Mouse (Mus musculus) right cerebral cortex, postnatal 4 days (tissue): ENCODE measurements around the gene Fxr1.
"Not testable (repeated sequence)": the region's sequence is repeated elsewhere in the genome, so short reads cannot be mapped to it uniquely, and the experiment has no call there.

Source experiments
- DNase-seq: peaks from one replicate; pipeline ENCODE4 v3.0.0-alpha.2; 2022

Fxr1 gene

GRCm38 (mm10) chr3:34019540-34020381 lies at the start of gene Fxr1:
Gene Fxr1, plus strand, starts transcription at chr3:34019943.
- peak; percentile 81 for DNase-seq

GRCm38 (mm10) chr3:33979395-33979794 lies 40.3 kb upstream of the Fxr1 start:
- no peak for DNase-seq

DNA sequence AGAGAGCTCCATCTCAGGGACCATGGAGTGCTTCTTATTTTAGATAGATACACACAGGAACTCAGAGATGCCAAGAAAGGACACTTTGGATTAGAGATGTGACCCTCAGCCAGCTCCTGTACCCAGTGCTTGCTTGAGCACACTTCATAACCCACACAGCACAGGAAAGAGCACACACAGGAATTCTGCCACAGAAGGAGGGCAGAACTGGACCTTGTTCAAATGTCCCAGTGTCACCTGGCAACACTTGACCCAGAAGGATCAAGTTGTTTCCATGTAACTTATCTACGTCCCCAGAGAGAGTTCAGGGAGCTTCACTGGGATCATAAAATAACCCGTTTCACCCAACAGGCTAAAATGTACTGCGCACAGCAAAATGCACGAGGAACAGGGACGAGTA lies 37.0 kb upstream of the Fxr1 start:
- DNase-seq, result no peak

DNA sequence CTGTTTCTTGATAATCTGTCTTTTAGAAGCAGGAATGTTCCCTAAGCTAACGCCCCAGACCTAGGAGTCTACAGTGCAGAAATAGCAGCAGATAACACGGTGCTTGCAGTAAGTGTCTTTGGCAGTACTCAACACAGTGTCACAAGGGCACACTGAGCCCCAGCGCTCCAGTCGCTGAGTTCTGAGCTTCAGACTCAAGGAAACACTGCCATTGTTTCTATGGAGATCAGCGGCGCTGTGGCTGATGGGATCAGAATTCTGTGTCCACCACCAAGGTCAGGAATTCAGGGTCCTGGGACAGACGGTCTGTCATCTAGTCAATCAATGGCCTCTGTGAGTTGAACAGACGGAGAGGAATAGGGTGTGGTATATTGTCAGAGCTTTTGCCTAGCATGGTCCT lies 30.4 kb upstream of the Fxr1 start:
- DNase-seq, result no peak

DNA sequence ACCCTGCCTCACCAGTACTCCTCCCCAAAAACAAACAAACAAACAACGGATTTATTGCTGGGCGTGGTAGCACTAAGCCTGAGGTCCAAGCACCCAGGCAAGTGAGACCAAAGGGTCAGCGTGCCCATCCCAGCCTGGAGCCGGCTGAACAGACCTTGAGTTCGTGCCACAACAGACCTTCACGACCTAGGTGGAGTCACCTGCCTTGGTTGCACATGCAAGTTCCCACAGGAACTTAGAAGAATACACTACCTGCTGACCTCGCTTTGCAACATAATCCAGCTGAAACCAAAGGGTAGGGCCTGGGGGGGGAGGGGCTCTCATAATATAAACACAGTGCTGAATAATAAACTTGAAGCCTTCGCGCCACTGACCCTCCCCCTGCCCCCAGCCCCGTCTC lies 29.3 kb upstream of the Fxr1 start:
- no peak for DNase-seq

DNA sequence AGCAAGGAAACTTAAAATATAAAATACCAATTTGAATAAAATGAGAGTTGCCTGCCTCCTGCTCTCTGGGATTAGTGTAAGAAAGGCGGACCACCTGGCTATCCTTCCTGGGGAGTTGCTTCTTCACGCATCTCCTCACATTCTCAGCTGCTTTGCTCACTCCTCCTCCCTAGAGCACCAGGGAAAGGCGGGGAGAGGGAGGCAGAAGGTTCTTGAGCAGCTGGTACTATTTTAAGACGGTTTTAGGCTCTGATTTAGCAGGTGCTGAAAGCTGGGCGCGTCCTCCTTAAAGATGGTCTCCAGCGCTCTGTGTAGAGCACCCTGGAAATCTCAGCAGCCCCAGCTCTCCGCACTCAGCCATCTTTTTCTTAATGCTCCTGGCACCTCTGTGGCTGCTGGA lies 28.8 kb upstream of the Fxr1 start:
- no peak for DNase-seq

GRCm38 (mm10) chr3:33993421-33994126 lies 26.2 kb upstream of the Fxr1 start:
- DNase-seq, result no peak

GRCm38 (mm10) chr3:33994127-33994488 lies 25.6 kb upstream of the Fxr1 start:
- no peak for DNase-seq

- not testable (repeated sequence) for DNase-seq
Observed at GRCm38 (mm10) chr3:34001691-34002090, 18.1 kb upstream of the Fxr1 start.

DNA sequence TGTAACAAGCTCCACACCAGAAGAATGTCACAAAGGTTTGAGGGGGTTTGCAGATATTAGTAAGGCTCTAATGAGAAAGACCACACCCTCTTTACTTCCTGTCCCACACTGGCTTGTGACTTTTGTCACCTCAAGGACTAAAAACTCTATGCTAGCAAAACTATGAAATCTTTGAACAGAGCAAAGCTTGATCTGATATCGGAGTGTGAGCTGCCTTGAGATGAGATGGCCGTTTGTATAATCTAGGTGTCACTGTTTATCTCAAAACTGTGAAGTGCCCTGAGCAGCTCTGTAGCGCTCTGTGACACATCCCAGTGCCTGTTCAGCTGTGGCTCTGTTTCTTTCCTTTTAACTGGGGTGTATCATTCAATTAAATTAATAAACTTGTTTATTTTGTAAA lies 15.9 kb upstream of the Fxr1 start:
- DNase-seq, result no peak

GRCm38 (mm10) chr3:34006301-34006700 lies 13.4 kb upstream of the Fxr1 start:
- DNase-seq, result no peak

DNA sequence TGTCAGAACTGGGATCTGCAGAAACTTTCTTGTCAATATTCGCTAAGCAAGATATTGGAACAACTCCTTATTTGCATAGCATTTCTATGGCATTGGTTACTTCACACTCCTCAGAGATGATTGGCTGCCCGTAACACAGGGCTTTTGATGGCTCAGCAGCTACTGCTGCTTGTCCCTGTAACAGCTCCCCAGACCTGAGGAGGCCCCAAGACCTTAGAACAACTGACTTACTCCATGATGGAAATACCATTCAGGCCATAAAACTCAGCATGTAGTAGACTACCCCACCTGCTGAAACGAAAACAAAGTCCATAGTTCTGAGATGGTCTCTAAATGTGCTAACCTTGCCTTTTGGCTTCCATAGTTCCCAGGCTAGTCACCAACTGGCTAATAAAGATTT lies 12.9 kb upstream of the Fxr1 start:
- no peak for DNase-seq

- DNase-seq, result no peak
Observed at GRCm38 (mm10) chr3:34007611-34008010, 12.1 kb upstream of the Fxr1 start.

GRCm38 (mm10) chr3:34008191-34008590 lies 11.6 kb upstream of the Fxr1 start:
- DNase-seq, result no peak

DNA sequence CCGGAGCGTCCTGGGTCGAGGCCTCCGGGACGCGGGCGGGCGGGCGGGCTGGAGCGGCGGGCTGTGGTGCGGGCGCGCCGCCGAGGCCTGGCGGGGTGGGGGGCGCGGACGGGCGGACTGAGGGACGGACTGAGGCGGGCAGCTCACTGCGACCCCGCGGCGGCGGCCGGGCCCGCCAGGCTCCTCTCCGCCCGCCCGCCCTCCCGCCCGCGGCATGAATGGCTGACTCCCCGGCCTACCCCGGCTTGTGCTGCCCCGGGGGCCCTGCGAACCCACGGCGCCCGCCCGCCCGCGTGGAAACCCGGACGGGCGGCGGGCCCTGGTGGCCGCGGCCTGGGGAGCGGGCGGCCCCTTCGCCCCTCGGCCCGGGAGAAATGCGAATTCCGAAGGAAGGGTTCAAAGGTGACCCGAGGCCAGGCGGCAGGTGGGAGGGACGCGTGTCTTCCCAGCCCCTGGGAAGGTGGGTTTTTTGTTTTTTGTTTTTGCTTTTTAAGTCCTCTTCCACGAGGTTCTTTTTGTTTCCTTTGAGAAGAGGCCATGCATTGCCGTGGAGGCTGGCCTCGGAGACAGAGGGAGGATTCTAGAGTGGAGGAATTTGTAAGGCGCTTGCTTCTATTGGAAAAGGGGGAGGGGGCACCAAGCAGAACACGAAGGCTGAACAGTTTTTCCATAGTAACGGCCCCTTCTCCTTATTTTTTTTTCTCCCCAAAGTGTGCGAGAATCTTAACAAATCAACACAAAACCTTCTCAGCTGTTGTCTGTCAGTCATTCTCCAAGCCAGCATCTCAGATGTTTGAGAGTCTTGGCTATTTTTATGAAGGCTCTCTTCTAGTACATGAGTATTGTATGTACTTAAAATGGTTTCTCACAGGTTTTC lies 877 bp downstream of the Fxr1 start:
- peak; percentile 7 for DNase-seq

- DNase-seq, result no peak
Observed at GRCm38 (mm10) chr3:34021259-34021828, 1.6 kb downstream of the Fxr1 start.

- DNase-seq, result no peak
Observed at GRCm38 (mm10) chr3:34028935-34029334, 9.2 kb downstream of the Fxr1 start.

DNA sequence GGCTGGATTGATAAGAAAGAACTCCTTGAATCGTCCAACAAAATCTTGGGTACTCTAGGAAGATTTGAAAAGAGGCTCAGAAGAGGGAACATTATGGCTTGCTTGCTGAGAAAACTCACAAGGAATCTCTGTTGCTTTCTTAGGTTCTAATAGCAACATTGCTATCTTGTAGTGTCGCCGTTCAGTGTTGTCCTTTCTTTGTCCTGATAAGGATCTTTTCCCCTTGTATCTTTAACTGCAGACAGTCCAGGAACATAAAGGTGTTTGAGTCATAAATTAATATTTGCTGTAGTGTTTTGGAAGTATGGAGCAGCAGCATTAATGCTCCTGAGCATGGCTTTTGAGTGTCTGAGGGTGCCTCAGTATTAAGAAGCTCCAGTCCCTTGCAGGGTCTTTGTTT lies 10.9 kb downstream of the Fxr1 start:
- DNase-seq, result no peak

- no peak for DNase-seq
Observed at GRCm38 (mm10) chr3:34033720-34034364, 14.1 kb downstream of the Fxr1 start.

DNA sequence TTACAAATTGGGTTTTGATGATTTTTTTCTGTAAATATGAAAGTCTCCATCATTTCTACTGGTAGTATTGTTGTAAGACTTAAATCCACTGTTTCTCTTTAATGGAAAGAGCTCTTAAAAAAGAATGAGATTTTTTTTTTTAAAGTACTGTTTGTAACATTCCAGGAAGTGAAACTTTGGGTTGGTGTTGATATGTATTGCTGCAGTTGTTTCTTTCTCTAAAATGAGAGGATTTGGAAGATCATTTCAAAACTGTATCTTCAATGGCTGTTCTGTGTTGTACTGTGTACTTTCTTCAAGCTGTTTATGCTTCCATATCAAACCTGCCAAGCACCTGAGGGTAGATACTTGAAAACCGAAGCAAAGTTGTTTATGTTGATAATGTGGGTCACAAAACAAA lies 15.1 kb downstream of the Fxr1 start:
- DNase-seq, result no peak

DNA sequence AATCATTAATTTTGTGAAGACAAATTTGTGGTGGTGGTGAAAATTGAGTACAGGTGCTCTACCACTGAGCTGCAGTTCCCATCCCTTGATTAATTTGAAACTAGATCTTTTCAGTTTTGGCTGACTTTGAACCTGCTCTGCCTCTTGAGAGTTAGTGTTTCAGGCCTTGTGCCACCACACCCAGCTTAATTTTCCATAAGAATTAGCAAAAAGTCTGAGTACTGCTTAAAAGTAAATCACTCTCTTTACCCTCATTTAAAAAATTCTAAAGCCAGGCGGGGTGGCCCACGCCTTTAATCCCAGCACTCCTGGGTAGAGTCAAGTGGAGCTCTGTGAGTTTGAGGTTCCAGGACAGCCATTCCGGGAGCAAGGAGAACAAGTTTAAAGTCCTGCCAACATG lies 16.0 kb downstream of the Fxr1 start:
- no peak for DNase-seq

GRCm38 (mm10) chr3:34041990-34042389 lies 22.2 kb downstream of the Fxr1 start:
- DNase-seq, result no peak

GRCm38 (mm10) chr3:34062352-34062751 lies 42.6 kb downstream of the Fxr1 start:
- DNase-seq, result no peak
